Mouse (Mus musculus) monocyte, adult 2 months (primary cell): ENCODE results near the gene Stat6.

Experiments
- DNase-seq, 2 experiments: peaks; one replicate each; pipeline ENCODE4 v3.0.0; 2022; ENCODE audit warnings: low spot score in 2 of 2, low read depth in 1 of 2

Stat6 gene

GRCm38 (mm10) chr10:127614236-127615033 is 28.4 kb upstream of the Stat6 start:
- no peak for DNase-seq

- DNase-seq: no peak
These were observed 27.8 kb upstream of the Stat6 start for GRCm38 (mm10) chr10:127615034-127615374.

GRCm38 (mm10) chr10:127615591-127615990 is 27.2 kb upstream of the Stat6 start:
- DNase-seq: no peak

GRCm38 (mm10) chr10:127616261-127616679 is 26.5 kb upstream of the Stat6 start:
- DNase-seq: no peak

- DNase-seq: no peak
These were observed 25.5 kb upstream of the Stat6 start for GRCm38 (mm10) chr10:127617294-127617693.

GRCm38 (mm10) chr10:127618173-127618572 is 24.6 kb upstream of the Stat6 start:
- no peak for DNase-seq

GRCm38 (mm10) chr10:127619119-127619721 is 23.6 kb upstream of the Stat6 start:
- DNase-seq: no peak

GRCm38 (mm10) chr10:127619941-127620405 is 22.8 kb upstream of the Stat6 start:
- no peak for DNase-seq

GRCm38 (mm10) chr10:127620406-127621190 is 22.2 kb upstream of the Stat6 start, which contains the start of gene Lrp1:
Gene Lrp1 (minus strand): TSS chr10:127621148.
- DNase-seq: no peak

GRCm38 (mm10) chr10:127621191-127622056 is 21.4 kb upstream of the Stat6 start:
- peak in 1 of 2 experiments; percentile 78 for DNase-seq

- no peak for DNase-seq
These were observed 20.8 kb upstream of the Stat6 start for GRCm38 (mm10) chr10:127622057-127622392.

GRCm38 (mm10) chr10:127622661-127623060 is 20.1 kb upstream of the Stat6 start:
- no peak for DNase-seq

GRCm38 (mm10) chr10:127623439-127624216 is 19.2 kb upstream of the Stat6 start:
- no peak for DNase-seq

- no peak for DNase-seq
These were observed 16.4 kb upstream of the Stat6 start for GRCm38 (mm10) chr10:127626433-127626832.

- peak; percentile 81 to 82 for DNase-seq
These were observed 11.2 kb upstream of the Stat6 start for GRCm38 (mm10) chr10:127631261-127632214.

- no peak for DNase-seq
These were observed 10.0 kb upstream of the Stat6 start for GRCm38 (mm10) chr10:127632668-127633271.

- DNase-seq: no peak
These were observed 2.4 kb upstream of the Stat6 start for GRCm38 (mm10) chr10:127640421-127640820.
